Mouse (Mus musculus): ENCODE results near the gene Amigo1.

Gene Amigo1

GRCm38 (mm10) chr3:108186098-108187047 lies at the start of gene Amigo1:
Gene Amigo1, plus strand, starts transcription at chr3:108186335.
- no peak for DNase-seq (ENCODE audit: low read depth, low spot score)

- no peak for DNase-seq (ENCODE audit: low read depth, low spot score)
These were observed 47.0 kb upstream of the Amigo1 start for GRCm38 (mm10) chr3:108139113-108139512.

GRCm38 (mm10) chr3:108140786-108141185 lies 45.3 kb upstream of the Amigo1 start:
- no peak for DNase-seq (ENCODE audit: low read depth, low spot score)

- peak; percentile 96 for DNase-seq (ENCODE audit: low read depth, low spot score)
These were observed 40.3 kb upstream of the Amigo1 start, which contains the start of gene Gnai3 for GRCm38 (mm10) chr3:108145534-108146445. Gene Gnai3, minus strand, starts transcription at chr3:108146146.

- peak; percentile 39 for DNase-seq (ENCODE audit: low read depth, low spot score)
These were observed 39.5 kb upstream of the Amigo1 start for GRCm38 (mm10) chr3:108146671-108147070.

GRCm38 (mm10) chr3:108147386-108148235 lies 38.5 kb upstream of the Amigo1 start:
- DNase-seq (ENCODE audit: low read depth, low spot score) = peak; percentile 97

GRCm38 (mm10) chr3:108152290-108152689 lies 33.8 kb upstream of the Amigo1 start:
- DNase-seq (ENCODE audit: low read depth, low spot score) = no peak

GRCm38 (mm10) chr3:108154656-108155055 lies 31.5 kb upstream of the Amigo1 start, which contains the start of gene Gpr61:
Gene Gpr61, minus strand, starts transcription at chr3:108154882.
- DNase-seq (ENCODE audit: low read depth, low spot score) = no peak

- no peak for DNase-seq (ENCODE audit: low read depth, low spot score)
These were observed 27.6 kb upstream of the Amigo1 start for GRCm38 (mm10) chr3:108158383-108159037.

- DNase-seq (ENCODE audit: low read depth, low spot score) = no peak
These were observed 22.0 kb upstream of the Amigo1 start for GRCm38 (mm10) chr3:108164091-108164490.

GRCm38 (mm10) chr3:108164807-108165206 lies 21.3 kb upstream of the Amigo1 start:
- peak; percentile 90 for DNase-seq (ENCODE audit: low read depth, low spot score)

GRCm38 (mm10) chr3:108165532-108166315 lies 20.4 kb upstream of the Amigo1 start:
- DNase-seq (ENCODE audit: low read depth, low spot score) = no peak

- DNase-seq (ENCODE audit: low read depth, low spot score) = peak; percentile 46
These were observed 19.5 kb upstream of the Amigo1 start for GRCm38 (mm10) chr3:108166486-108167211.

- no peak for DNase-seq (ENCODE audit: low read depth, low spot score)
These were observed 18.6 kb upstream of the Amigo1 start for GRCm38 (mm10) chr3:108167499-108167898.

- no peak for DNase-seq (ENCODE audit: low read depth, low spot score)
These were observed 16.9 kb upstream of the Amigo1 start for GRCm38 (mm10) chr3:108169199-108169598.

- DNase-seq (ENCODE audit: low read depth, low spot score) = peak; percentile 21
These were observed 11.2 kb upstream of the Amigo1 start for GRCm38 (mm10) chr3:108174672-108175531.

GRCm38 (mm10) chr3:108178756-108179715 lies 7.1 kb upstream of the Amigo1 start:
- no peak for DNase-seq (ENCODE audit: low read depth, low spot score)

All from 3T3-L1 (cell line).